Mouse (Mus musculus) 3T3-L1 (cell line): ENCODE measurements around the gene Cdc42ep5.
A peak's percentile ranks its signal among the peaks of the same experiment; 100 is the strongest.

Source experiments
- DNase-seq: peaks from one replicate; pipeline ENCODE4 v3.0.0-alpha.2; 2015; ENCODE audit warnings: low read depth, low spot score

Gene Cdc42ep5

DNA sequence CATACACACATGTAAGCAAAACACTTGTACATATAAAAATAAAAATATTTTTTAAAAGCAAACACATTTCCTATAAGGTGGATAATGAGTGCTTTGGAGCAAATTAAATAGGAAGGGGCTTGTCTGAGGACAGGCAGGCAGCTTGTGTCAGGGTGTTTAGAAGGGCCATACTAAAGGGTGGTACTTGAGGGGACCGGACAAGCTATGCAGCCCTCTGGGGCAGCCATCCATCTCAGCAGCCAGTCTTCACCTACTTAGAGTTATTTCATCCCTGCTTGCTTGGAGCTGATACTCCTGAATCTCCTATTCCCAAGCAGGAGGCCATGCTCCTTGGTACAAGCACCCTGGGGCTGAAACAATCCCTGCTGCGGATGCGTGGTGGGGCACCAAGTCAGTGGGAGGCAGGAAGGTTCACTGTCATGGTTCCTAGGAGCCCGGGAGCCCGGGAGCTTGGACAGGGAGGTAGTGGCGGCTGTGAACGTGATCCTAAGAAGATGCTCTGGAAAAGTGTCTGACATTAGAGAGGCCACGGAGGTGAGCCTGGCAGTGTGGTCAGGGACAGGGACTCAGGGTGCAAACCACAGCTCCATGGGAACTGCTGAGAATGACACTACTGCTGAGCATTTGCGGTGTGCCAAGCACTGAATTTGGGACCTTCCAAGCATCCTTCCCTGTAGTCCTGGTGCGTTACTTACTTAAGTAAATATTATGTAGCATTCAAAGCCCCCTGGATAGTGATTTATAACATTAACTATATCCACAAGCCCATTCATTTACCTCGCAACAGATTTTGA, 37.5 kb downstream of the Cdc42ep5 start:
- no peak for DNase-seq

DNA sequence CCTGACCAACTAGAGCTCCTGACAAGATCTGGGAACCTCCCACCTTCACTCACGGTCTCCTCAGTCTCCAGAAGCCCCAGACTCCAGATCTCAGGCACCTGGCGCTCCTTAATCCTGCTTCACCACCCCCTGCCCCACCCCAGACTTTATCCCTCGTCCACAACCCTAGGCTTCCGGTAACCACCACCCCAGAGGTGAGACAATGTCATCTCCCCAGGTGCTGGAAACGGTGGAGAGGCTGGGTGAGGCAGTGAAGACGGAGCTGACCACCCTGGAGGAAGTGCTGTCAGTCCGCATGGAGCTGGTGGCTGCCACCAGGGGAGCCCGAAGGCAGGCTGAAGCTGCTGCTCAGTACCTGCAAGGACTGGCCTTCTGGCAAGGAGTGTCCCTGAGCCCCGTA, 39.4 kb downstream of the Cdc42ep5 start:
- DNase-seq: no peak

DNA sequence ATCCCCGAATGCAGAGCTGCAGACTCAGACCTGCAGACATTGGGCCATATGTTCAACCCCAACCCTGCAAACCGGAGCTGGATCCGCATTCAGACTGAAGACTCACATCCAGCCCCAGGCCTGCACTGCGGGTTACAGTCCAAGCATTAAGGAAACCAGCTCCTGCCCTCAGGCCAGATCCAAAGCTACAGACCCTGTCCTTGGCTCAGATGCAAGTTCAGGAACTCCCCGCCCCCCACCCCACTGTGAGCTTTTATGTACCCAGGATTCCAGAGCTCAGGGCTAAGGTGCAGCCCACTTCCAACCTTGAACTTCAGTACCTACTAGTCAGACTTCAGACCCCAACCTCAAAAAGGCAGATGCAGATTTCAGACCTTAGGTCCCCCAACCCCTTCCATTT, 39.8 kb downstream of the Cdc42ep5 start:
- no peak for DNase-seq

DNA sequence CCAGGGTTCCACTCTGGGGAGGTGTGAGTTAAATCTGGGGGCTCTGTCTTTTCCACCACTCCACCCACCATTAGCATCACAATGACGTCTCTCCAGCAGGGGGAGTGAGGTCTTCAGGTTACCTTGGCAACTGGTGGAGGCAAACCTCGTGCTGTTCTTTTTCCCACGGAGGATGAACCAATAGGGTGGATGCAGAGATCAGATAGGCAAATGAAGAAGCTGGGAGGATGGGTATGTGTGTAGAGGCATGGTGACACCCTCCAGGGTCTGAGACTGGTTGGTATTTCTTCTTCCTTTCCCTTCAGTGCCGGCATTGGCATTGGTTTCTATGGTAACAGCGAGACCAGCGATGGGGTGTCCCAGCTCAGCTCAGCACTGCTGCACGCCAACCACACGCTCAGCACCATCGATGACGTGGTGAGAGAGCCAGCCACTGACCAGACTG, 40.3 kb downstream of the Cdc42ep5 start:
- peak; percentile 33 for DNase-seq

DNA sequence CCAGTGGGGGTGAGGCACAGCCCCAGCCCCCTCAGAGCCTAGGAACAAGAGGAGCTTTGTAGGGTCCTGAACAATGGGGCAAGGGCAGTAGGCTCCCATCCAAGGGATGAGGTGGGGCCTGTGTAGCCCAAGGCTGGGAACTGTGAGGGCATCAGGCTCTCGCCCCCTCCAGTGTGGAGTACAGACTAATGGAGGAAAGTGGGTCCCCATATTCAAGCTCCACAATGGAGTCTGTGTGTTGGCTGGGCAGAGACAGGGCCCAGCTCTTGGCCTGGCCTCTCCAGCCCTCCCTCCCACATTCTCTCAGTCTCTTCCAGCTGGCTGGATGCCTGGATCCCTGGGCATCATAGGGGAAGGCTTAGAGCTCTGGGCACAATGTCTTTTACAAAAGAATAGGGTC, 40.9 kb downstream of the Cdc42ep5 start:
- DNase-seq: peak; percentile 63

DNA sequence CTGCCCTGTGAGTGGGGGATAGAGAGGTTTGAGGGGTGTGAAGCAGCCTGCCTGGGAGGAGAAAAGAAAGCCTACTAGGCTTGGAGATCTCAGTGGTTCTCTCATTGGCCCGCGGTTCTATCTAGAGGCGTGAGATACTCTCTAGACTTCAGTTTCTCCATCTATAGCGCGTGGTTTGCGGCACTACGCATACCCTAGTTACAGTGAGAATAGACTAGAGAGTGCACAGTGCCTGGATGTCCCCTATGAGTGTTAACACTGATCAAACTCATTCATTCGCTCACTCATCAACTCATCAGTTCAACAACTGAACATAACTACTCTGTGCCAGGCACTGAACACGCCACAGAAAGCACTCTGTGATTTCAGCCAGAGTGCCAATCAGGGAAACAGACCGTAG, 41.9 kb downstream of the Cdc42ep5 start:
- DNase-seq: no peak

DNA sequence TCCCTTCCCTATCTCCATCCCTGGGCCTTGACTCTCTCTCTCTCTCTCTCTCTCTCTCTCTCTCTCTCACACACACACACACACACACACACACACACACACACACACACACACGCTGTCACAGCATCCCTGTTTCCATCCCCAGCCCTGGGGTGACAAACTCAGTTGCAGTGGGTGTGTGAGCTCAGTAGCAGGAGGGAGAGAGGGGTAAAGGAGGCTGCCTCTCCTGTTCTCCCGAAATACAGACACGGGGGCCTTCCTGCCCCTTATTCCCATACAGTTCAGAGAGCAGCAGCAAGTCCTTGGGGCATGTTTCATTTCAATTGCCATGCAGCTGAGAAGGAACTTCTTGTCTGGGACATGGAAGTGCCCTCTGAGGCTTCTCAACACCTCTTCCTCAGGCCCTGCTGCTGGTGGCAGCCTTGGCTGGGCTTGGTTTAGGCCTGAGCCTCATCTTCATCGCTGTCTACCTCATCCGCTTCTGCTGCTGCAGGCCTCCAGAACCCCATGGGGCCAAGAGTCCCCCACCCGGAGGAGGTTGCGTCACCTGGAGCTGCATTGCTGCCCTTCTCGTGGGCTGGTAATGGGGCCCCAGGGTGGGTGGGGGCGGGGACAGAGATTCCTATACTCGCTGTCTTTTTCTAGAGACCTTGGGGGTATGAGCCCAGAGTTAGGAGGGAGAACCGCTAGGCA, 42.4 kb downstream of the Cdc42ep5 start:
- no peak for DNase-seq

DNA sequence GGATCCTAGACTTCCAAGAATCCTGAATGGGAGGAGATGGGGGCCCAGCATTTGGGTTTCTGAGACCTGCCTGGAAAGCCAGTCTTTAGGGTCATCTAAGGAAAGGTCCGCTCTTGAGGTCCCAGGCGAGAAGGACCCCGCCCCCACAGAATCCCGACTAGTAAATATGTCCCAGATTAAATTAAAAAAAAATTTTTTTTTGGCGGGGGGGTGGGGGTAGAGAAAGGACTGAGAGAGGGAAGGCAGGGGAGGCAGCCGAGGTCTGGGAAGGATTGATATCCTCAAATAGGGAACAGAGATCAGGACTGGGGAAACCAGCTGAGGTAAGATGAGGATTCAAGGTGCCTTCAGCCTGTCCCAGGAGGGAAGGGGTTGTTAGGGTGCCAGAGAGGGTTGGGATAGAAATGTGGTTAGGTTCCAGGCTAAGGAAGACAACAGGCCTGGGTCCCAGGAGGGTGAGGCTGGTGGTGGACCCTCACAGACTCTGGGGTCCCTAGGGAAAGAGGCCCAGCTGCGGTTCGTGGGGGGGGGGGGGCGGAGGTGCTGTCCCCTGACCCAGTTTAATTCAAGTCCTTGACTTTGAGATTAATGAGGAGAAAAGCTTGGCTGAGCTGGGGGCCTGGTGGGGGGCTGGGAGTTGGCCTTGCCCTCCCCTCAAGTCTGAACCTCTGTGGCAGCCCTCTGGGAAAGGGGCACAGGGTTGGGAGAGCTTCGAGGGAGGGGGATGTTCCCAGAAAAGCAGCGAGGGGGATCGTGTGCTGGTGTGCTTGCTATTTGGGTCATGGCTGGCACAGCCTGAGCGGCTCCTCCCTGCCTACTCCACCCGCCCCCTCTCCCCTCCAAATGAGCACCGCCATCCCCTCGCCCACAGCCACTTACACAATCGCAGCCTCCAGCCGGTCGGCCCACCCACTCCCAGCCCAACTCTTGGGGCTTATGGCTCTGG, 44.4 kb downstream of the Cdc42ep5 start:
- DNase-seq: no peak

DNA sequence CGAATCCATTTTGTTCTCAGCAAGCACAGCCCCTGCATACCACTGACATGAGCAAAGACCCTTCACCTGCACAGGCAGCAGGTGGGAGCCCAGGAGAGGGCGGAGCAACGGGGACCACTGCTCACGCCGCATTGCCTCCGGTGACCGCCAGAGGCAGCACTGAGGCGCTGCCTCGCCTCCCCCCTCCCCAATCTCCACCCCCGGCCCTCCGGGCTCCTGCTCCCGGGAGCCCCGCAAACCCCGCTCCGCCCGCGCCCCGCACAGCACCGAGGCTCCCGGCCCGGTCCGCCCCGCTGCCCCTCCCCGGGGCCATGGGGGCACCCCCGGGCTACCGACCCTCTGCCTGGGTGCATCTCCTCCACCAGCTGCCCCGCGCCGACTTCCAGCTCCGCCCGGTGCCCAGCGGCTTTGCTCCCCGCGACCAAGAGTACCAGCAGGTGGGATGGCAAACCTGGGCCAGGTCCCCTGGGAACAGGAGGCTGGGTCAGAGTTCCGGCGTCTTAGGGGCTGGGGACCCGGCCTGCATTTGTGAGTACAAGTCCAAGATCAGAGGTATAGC, 45.2 kb downstream of the Cdc42ep5 start, which contains the start of gene Ttyh1:
Ttyh1 (plus strand) TSS at position 65 of the 559 bp plus-strand sequence.
- no peak for DNase-seq

DNA sequence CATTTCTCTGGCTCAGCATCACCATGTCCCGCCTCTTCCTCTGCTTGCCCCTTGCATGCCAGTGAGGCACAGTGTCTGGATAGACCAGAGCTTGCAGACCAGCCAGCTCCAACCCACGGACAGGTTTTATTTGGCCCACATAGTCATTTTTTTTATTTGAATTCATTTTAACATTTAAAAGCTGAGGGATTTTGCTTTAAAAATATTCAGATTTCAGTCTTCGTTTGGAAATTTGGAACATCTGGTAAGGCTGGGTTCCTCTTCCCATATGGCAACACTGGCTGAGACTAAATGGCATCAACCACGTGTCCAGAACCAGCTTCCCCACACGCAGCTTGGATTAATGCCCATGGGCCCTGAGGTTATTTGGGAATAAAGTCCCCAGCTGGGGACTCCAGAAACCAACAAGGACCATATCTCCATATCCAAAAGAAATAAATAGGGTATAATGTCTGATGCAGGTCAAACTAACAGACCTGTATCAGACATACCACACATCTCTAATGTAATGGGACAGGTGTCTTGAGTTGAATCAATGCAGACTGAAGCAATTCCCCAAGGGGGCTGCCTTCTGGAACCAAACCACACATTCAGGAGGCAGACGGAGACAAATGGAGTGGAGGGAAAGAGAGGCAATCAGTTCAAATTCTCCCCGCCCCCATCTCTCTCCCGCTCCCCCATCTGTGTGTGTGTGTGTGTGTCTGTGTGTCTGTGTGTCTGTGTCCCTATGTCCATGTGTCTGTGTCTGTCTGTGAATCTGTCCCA, 47.4 kb downstream of the Cdc42ep5 start:
- DNase-seq: no peak

DNA sequence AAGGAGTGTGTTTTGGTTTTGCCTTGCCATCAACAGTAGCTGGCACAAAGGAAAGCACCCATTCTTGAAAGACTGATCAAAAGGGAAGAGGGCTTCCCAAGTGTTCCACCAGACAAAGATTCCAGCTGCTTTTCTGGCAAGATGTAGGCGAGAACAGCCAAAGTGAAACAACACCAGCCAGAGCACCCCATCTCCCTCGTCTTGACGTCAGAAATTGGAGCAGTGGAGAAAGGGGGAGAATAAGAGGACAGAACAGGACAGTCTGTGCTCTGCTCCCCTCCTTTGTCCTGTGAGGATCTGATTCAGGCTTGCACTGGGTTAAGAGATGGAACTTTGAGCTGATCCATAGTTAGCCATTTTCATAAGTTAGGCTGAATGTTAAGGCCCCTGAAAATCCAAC, 52.9 kb downstream of the Cdc42ep5 start:
- no peak for DNase-seq

DNA sequence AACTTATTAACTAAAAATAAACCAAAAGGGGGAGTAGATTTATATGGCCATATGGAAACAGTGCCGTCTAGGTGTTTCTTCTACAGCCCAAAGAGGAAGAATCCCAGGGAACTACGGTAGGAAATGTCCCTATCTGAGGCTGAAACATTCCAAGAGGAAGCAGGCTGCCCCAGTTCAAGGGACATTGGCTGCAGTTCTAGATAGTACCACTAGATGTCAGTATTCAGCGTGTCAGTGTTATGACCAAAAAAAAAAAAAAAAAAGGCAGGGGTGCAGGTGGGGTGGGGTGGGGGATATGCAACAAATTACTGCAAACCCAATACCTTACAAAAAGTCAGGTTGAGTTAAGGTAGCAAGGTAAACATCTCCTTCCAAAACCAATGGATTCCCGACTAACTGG, 61.2 kb downstream of the Cdc42ep5 start:
- DNase-seq: peak; percentile 74
